Mouse (Mus musculus): Measurements from ENCODE around the gene Gpr83. TPM values are rescaled to one million over a fixed set of nuclear protein-coding genes. Genes with fewer than 3 reads are reported as not detected.

Gpr83 gene
- polyA plus RNA-seq, 1 experiment from 2014 or later, result 0.20 TPM

Other genes starting within 250 kb of the Gpr83 start
- 19.1 and 19.4 TPM in 2 replicates for gene Amotl1, start 215.2 kb upstream of the Gpr83 start, polyA plus RNA-seq (2014; fragmentation: Nextera tagmentation; extraction: Ambion mirVana)
- not detected in 2 replicates for gene Piwil4, start 119.5 kb upstream of the Gpr83 start, polyA plus RNA-seq (2014; fragmentation: Nextera tagmentation; extraction: Ambion mirVana)
- 1.5 and 1.9 TPM in 2 replicates for gene Fut4, start 107.8 kb upstream of the Gpr83 start, polyA plus RNA-seq (2014; fragmentation: Nextera tagmentation; extraction: Ambion mirVana)
- not detected in 2 replicates for gene 1700012B09Rik, start 89.2 kb upstream of the Gpr83 start, polyA plus RNA-seq (2014; fragmentation: Nextera tagmentation; extraction: Ambion mirVana)
- gene Mre11a, start 75.6 kb upstream of the Gpr83 start, polyA plus RNA-seq (2014; fragmentation: Nextera tagmentation; extraction: Ambion mirVana), result 32.8 and 40.5 TPM in 2 replicates
- gene Ankrd49, start 75.4 kb upstream of the Gpr83 start, polyA plus RNA-seq (2014; fragmentation: Nextera tagmentation; extraction: Ambion mirVana), result 55.2 and 61.6 TPM in 2 replicates
- gene Izumo1r, start 43.7 kb downstream of the Gpr83 start, polyA plus RNA-seq (2014; fragmentation: Nextera tagmentation; extraction: Ambion mirVana), result not detected in 2 replicates
- gene Panx1, start 185.3 kb downstream of the Gpr83 start, polyA plus RNA-seq (2014; fragmentation: Nextera tagmentation; extraction: Ambion mirVana), result 103 and 115 TPM in 2 replicates